Mouse (Mus musculus) limb, embryonic 10.5 days (tissue): ENCODE measurements at regions not wholly inside any gene's neighbourhood (a gene's known extent, or its start where the extent isn't known, plus 50 kb on each side); places are given as distances from the start of the nearest gene placed in this dataset.

ENCODE experiments used
- DNase-seq: peaks from one replicate; pipeline ENCODE4 v3.0.0-alpha.2; 2017; ENCODE audit warnings: low spot score
- H3K27ac ChIP-seq: fragments of 300-500 bp; sonication (generic); 2 replicates; pipeline ENCODE4 v1.5.1; 2016; ENCODE audit warnings: mild to moderate bottlenecking
- H3K27me3 ChIP-seq: fragments of 300-500 bp; sonication (generic); 2 replicates; pipeline ENCODE4 v1.6.1; 2016; ENCODE audit warnings: low read depth, mild to moderate bottlenecking; ENCODE audit not compliant: poor library complexity, severe bottlenecking
- H3K36me3 ChIP-seq: fragments of 300-500 bp; sonication (generic); 2 replicates; pipeline ENCODE4 v1.6.1; 2016; ENCODE audit warnings: mild to moderate bottlenecking, moderate library complexity
- H3K4me1 ChIP-seq: fragments of 300-500 bp; sonication (generic); 2 replicates; pipeline ENCODE4 v1.6.1; 2016
- H3K4me3 ChIP-seq: fragments of 300-500 bp; sonication (generic); 2 replicates; pipeline ENCODE4 v1.5.1; 2016; ENCODE audit warnings: mild to moderate bottlenecking, moderate library complexity
- H3K9me3 ChIP-seq: fragments of 300-500 bp; sonication (generic); replicated peaks from 2 replicates; pipeline ENCODE4 v1.6.1; 2016; ENCODE audit warnings: mild to moderate bottlenecking
- WGBS: fragments of 180-500 bp; shearing (Covaris S2); methylation state at CpG from one replicate; pipeline ENCODE4 v1.1.7; 2016; 5-methylcytosine and 5-hydroxymethylcytosine counted together

DNA sequence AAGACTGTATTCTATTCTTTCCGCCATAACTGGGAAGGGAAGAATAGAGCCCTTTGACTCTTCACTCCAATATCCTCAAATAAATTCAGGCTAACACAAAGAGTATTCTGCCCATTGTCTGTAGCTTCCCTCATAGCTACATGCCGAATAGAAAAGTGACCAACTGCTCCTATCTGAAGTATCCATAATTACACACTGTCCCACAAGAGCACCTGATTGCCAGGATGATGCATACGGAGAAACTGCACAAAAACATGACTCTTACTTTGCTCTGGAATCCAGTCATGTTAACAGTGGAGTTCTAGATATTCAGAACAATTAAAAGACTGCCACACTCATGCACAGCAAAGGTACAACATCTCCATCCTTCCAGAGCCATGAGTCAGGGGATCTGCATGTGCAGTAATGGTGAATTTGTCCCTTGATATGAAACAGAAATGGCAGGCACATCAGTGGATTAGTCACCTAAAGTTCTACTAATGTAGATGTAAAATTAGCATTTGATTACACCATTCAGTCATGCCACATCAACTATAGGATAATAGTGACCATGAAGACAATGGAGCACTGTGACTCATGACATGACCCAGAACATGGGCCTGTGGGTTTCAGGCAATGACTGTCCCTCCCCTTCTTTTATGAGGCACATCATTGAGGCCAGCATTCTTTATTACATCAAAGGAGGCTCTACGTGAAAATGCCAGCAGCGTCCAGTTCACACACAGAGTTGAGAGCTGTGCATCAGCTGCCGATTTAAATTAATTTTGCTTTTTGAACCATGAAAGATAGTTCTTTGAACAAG lies 133.6 kb upstream of the 1700066M21Rik start:
- H3K4me1 ChIP-seq = no peaks in the 10 kb centered on the region
- H3K4me3 ChIP-seq = no peak overlapping the region
- H3K27me3 ChIP-seq = no peaks in the 10 kb centered on the region
- H3K9me3 ChIP-seq = no peaks in the 10 kb centered on the region
- no peak for DNase-seq
- no peak overlapping the region for H3K27ac ChIP-seq
- WGBS = 88% methylated on average over 6 of the region's 6 CpGs
- H3K36me3 ChIP-seq = no peaks in the 10 kb centered on the region

DNA sequence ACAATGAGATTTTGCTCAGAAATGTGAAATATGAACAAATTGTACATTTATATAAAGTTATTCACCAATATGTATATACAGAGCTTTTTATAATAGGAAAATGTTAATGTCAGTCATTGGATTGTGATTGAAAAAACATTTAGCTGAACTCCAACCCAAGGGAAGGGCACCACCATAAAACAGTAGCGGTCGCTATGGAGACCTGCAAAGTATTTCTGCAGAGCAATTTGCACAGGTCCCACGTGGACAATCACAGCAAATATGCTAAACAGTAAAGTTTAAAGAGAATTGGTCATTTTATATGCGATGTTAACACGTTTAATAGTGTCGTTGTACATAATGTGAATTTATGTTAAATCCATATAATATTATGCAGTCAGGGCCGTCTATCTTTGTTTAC lies 117.8 kb upstream of the 1700066M21Rik start:
- no peaks in the 10 kb centered on the region for H3K9me3 ChIP-seq
- WGBS = 82% methylated on average over 7 of the region's 7 CpGs
- H3K4me1 ChIP-seq = 0 out of 2 replicates have a peak, but pooled peaks cover 3% of the 10 kb centered on the region
- H3K27me3 ChIP-seq = no peaks in the 10 kb centered on the region
- H3K36me3 ChIP-seq = no peaks in the 10 kb centered on the region
- no peak overlapping the region for H3K27ac ChIP-seq
- H3K4me3 ChIP-seq = no peak overlapping the region
- no peak for DNase-seq

DNA sequence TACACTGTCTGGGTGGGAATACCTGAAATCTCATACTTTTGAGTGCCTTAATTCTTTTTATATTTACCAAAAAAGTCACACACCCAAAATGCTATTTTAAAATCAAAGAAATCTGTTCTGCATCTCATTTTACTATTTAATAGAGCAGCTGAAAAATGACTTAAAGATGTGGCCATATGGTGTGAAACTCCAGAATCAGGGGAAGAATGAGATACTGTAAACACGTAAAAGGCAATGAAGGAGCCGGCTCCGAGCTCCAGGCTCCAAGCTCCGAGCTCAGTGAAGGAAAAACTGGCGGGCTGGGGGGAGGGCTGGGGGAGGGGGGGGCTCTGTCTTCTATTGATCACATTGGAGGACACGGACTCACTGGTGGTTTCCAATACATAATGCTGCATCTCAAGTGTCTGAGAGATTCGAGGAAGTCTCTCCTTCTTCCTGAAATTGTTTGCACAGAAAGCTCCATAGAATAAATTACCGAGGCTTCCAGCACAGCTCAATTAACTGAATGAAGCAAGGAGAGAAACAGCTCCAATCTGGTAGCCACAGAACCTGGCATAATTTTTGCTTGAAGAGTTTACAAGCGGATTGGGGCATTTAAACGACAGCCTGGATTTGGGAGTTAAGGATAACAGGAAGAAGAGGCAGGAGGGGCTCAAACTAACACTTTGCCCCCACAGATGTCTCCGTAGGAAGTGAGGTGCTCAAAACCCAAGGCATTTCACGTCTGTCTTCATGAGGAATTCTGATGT lies 112.2 kb upstream of the 1700066M21Rik start:
- 0 out of 2 replicates have a peak, but pooled peaks cover 4% of the 10 kb centered on the region for H3K27me3 ChIP-seq
- H3K4me3 ChIP-seq = no peak overlapping the region
- no peak overlapping the region for H3K27ac ChIP-seq
- DNase-seq = no peak
- no peaks in the 10 kb centered on the region for H3K9me3 ChIP-seq
- peaks cover 12% of the 10 kb centered on the region; the same call in 1 of the 2 replicates for H3K4me1 ChIP-seq
- H3K36me3 ChIP-seq = no peaks in the 10 kb centered on the region
- WGBS = 39% methylated on average over 12 of the region's 12 CpGs

DNA sequence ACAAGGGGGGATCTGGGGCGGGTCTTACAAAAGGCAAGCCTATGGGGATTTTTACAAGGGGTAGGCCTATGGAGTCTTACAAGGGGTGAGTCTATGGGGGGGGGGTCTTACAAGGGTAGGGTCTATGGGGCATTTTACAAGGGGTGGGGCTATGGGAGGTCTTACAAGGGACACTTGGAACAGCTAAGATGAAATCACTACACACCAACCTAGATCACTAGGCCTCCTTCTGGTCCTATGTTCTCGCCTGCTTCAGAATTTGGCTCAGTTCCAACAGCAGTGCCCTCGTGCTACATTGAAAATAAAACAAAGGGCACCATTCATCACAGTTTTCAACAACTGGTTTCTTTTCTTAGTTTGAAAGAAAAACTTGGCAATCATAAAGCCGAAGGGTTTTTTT lies 110.7 kb upstream of the 1700066M21Rik start:
- Histone ChIP-seq H3K27me3 (0 out of 2 replicates have a peak, but pooled peaks cover 4% of the 10 kb centered on the region), H3K27ac (no peak overlapping the region), H3K4me3 (no peak overlapping the region), H3K4me1 (peaks cover 12% of the 10 kb centered on the region; the same call in 1 of the 2 replicates), H3K9me3 (no peaks in the 10 kb centered on the region), H3K36me3 (no peaks in the 10 kb centered on the region)
- DNase-seq = no peak
- 77% methylated on average over 4 of the region's 4 CpGs for WGBS

DNA sequence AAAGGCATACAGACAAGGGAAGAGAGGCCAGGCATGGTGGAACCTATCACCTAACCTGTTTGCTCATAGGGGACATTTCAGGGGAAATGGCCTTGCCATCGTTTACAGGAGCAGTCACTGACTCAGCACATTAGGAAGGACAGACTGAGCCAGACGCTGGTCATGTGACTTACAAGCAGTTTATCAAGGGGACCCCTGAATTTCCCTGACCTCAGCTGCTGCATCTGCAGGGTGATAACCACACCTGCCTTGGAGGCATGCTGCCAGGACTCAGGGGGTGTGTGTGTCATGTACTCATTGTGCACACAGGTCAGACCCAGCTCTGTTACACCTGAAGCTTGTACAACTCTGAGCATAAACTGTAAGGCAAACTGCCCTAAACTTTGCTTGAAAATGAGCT lies 109.6 kb upstream of the 1700066M21Rik start:
- Histone ChIP-seq H3K9me3 (no peaks in the 10 kb centered on the region), H3K4me1 (peaks cover 12% of the 10 kb centered on the region; the same call in 1 of the 2 replicates), H3K36me3 (no peaks in the 10 kb centered on the region), H3K27ac (no peak overlapping the region), H3K27me3 (0 out of 2 replicates have a peak, but pooled peaks cover 4% of the 10 kb centered on the region), H3K4me3 (no peak overlapping the region)
- WGBS = 69% methylated on average over 2 of the region's 2 CpGs
- DNase-seq = no peak

DNA sequence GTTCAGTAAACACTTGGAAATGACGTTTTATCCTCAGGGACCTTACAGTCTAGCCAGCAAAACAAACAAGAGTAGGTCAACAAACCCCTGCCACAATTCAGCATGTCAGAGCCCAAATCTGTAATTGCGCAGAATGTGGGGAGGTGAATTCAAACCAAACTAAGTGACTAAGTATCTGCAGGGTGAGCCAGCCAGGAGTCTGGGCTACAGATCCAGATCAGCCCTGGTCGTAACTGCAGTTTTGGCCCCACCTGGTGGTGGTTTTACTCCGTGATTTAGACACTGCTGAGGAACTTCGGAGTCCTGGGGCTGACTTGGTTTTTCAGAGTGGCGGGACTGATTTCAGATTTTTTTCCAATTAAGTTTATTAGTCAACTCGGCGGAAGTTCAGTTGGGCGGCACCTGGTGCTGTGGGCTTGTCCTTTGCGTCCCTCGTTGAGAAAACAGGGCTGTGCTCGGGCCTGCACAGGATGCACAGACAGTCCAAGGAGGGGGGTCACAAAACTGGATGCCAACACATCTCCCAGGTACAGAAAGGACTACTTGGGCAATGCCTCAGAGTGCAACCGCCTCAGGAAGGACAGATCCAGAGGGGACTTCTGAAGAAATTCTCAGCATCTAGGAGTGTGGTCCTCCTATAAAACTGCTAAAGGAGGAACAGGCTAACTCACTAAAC lies 107.6 kb upstream of the 1700066M21Rik start:
- Histone ChIP-seq H3K27ac (no peak overlapping the region), H3K36me3 (no peaks in the 10 kb centered on the region), H3K27me3 (0 out of 2 replicates have a peak, but pooled peaks cover 4% of the 10 kb centered on the region), H3K9me3 (no peaks in the 10 kb centered on the region), H3K4me1 (peaks cover 9% of the 10 kb centered on the region; the same call in 1 of the 2 replicates), H3K4me3 (no peak overlapping the region)
- WGBS = 46% methylated on average over 13 of the region's 13 CpGs
- peak; percentile 74 for DNase-seq

DNA sequence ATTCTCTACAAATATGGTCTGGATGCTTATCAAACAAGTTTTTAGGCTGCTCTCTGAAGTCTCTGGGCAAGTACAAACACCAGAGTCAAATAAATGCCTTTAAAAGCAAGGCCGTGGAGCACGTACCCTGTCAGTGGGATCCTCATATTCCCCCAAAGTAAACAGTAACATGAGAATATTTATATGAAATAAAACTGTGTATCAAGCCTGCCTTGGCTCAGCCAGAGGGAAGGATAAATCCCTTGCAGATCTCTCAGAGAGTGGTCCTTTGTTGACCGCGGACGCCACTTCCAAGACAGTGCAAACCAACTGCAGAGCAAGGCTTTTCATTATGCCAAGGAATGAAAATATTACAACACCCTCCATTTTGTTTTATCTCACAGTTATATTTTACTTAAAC lies 104.8 kb upstream of the 1700066M21Rik start:
- no peaks in the 10 kb centered on the region for H3K4me1 ChIP-seq
- H3K36me3 ChIP-seq = no peaks in the 10 kb centered on the region
- 93% methylated on average over 5 of the region's 5 CpGs for WGBS
- H3K9me3 ChIP-seq = no peaks in the 10 kb centered on the region
- no peak overlapping the region for H3K27ac ChIP-seq
- no peak overlapping the region for H3K4me3 ChIP-seq
- no peak for DNase-seq
- H3K27me3 ChIP-seq = 0 out of 2 replicates have a peak, but pooled peaks cover 4% of the 10 kb centered on the region

DNA sequence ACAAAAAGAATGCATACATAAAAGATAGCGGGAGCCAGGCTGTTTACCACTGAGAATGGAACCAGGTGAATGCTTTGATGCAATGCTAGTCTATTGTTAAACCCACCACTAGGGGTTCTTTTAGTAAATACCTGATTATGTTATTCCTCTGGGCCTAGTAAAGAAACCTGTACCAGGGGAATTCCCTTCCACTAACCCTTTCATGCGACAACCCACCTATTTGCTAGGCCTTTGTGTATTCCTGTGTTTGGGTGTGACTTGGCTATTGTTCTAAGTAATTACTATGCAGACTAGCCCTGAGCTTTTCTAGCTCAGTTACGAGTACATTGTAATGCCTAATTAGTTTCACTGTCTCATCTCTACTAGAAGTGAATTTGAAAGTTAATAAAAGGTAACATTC lies 95.9 kb upstream of the 1700066M21Rik start:
- DNase-seq = no peak
- Histone ChIP-seq H3K9me3 (no peaks in the 10 kb centered on the region), H3K4me1 (no peaks in the 10 kb centered on the region), H3K36me3 (no peaks in the 10 kb centered on the region), H3K27me3 (no peaks in the 10 kb centered on the region), H3K4me3 (no peak overlapping the region), H3K27ac (no peak overlapping the region)
- WGBS = 92% methylated on average over 3 of the region's 3 CpGs

DNA sequence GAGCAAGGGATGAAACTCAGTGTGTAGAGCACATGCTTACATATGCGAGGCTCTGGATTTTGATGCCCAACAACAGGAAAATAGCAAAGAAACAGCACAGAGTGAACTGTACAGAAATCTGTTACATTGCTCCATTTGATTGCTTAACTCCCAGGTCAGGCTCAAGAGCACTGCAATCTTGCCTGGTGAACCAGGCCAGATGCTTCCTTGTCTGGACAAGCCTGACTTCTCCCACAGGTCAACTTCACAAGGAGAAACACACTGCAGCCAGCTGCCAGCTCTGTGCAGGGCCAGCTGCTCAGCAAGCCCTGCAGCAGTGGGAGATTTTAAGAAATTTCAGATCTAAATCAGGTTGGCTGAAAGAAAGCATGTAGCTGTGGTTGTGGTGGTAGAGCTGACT lies 81.2 kb upstream of the 1700066M21Rik start:
- no peaks in the 10 kb centered on the region for H3K36me3 ChIP-seq
- DNase-seq = no peak
- H3K27me3 ChIP-seq = no peaks in the 10 kb centered on the region
- 87% methylated on average over 1 of the region's 1 CpGs for WGBS
- no peak overlapping the region for H3K4me3 ChIP-seq
- 0 out of 2 replicates have a peak, but pooled peaks cover 3% of the 10 kb centered on the region for H3K4me1 ChIP-seq
- no peak overlapping the region for H3K27ac ChIP-seq
- H3K9me3 ChIP-seq = no peaks in the 10 kb centered on the region

DNA sequence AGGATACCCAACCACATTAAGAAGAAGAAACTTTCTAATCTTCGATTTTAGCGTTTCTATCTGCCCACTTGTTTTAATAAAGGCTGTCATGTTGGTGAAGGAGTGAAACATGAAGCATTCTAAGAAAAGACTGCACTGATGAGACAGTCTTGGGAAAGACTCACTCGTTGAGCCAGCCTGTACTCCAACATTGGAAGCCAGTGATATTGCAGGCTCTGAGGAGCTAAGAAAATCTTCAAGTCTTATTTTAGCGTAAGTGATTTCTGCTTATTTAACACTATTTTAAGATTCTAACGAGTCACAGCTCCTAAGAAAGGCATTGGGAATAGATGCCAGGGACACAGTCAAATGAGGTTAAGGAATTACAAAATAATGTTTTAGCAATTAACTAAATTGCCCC lies 78.9 kb upstream of the 1700066M21Rik start:
- WGBS = 86% methylated on average over 5 of the region's 5 CpGs
- H3K36me3 ChIP-seq = no peaks in the 10 kb centered on the region
- no peaks in the 10 kb centered on the region for H3K9me3 ChIP-seq
- 0 out of 2 replicates have a peak, but pooled peaks cover 3% of the 10 kb centered on the region for H3K4me1 ChIP-seq
- H3K4me3 ChIP-seq = no peak overlapping the region
- DNase-seq = no peak
- H3K27ac ChIP-seq = no peak overlapping the region
- no peaks in the 10 kb centered on the region for H3K27me3 ChIP-seq

DNA sequence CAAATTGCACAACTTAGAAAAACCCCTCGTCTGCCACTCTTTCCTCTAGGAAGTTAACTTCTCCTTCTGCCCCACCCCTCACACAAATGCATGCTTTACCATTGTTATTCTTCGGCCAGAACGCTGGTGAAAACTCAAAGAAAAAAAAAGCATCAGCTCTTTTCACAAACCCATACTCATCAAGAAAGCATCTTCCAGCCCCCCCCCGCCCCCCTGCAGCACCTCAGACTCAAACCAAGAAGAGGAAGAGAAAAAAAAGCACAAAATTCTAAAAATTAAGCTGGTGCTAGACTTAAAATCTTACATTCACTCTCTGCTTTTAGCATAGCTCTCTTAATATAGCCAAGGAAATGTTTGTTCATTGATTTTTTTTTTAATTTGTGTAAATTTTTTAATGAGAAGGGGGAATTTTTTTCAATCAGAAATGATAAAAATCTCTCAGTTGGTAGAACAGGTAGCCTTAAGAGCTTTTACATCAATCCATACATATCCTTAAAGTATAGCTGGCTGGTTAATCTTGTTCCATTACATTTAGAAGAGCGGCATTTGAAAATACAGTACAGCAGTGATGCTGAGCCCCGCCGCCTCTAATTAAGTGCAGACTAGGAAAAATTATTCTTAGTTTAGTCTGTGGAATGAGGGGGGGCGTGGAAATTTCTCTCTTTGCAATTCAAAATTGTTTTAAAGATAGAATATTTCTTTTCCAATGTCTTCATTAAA lies 76.0 kb upstream of the 1700066M21Rik start:
- no peak for DNase-seq
- WGBS = 81% methylated on average over 8 of the region's 8 CpGs

DNA sequence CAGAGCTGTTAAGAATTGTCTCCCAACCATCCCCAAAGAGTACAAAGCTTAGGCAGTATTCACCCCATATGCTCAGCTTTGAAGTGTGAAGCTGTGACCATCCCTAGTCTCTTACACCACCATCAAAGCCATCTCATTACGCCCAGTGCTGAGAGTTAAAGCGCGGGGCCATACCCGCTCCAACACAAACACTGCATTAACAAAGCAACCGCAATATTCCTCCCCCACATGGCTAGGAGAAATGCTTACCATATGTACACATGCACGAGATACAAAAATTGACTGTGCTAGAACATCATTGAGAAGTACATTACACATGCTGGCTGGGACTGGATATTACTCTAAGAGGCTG lies 75.5 kb upstream of the 1700066M21Rik start:
- no peaks in the 10 kb centered on the region for H3K9me3 ChIP-seq
- no peak overlapping the region for H3K4me3 ChIP-seq
- H3K27me3 ChIP-seq = no peaks in the 10 kb centered on the region
- H3K4me1 ChIP-seq = no peaks in the 10 kb centered on the region
- 59% methylated on average over 6 of the region's 6 CpGs for WGBS
- DNase-seq = no peak
- no peak overlapping the region for H3K27ac ChIP-seq
- no peaks in the 10 kb centered on the region for H3K36me3 ChIP-seq

More for the DNA sequence above, 76.0 kb upstream of the 1700066M21Rik start:
- Histone ChIP-seq H3K27me3 (no peaks in the 10 kb centered on the region), H3K36me3 (no peaks in the 10 kb centered on the region), H3K4me3 (no peak overlapping the region), H3K27ac (no peak overlapping the region), H3K9me3 (no peaks in the 10 kb centered on the region), H3K4me1 (no peaks in the 10 kb centered on the region)
